Mouse (Mus musculus): ENCODE measurements around the gene Thumpd2. TPM values are rescaled to one million over a fixed set of nuclear protein-coding genes. Genes with fewer than 3 reads are reported as not detected.

Gene Thumpd2
- polyA plus RNA-seq, 1 experiment from 2014 or later: 5.0 TPM

GRCm38 (mm10) chr17:81004454-81004853, 60.4 kb downstream of the Thumpd2 start:
- no peak for TF ChIP-seq CTCF (IDR thresholded peaks at IDR 0.05; ENCODE audit: low read depth)
- H3K4me2 ChIP-seq (replicated peaks; ENCODE audit: low read depth): no peak overlapping the region
- no peak overlapping the region for H3K4me3 ChIP-seq (ENCODE audit: low read depth, low read length)
- no peaks in the 10 kb centered on the region for H3K36me3 ChIP-seq (ENCODE audit: control insufficient read depth, insufficient read depth)
- no peak overlapping the region for H3K9ac ChIP-seq (ENCODE audit: low read depth, low read length)
- H3K9me3 ChIP-seq (ENCODE audit: control insufficient read depth): no peaks in the 10 kb centered on the region
- H3K27me3 ChIP-seq (replicated peaks; ENCODE audit: control insufficient read depth, insufficient read depth, low read length): no peaks in the 10 kb centered on the region
- 66% methylated on average over 11 of the region's 11 CpGs for WGBS
- ATAC-seq: no peak
- no peaks in the 10 kb centered on the region for H3K4me1 ChIP-seq (replicated peaks; ENCODE audit: control insufficient read depth, insufficient read depth, low read length)
- H3K27ac ChIP-seq (ENCODE audit: low read depth, low read length): no peak overlapping the region

- no peaks in the 10 kb centered on the region for H3K36me3 ChIP-seq (ENCODE audit: control insufficient read depth, insufficient read depth)
- peak; percentile 33; the same call in 1 of the 2 replicates for ATAC-seq
- H3K4me2 ChIP-seq (replicated peaks; ENCODE audit: low read depth): no peak overlapping the region
- no peak for TF ChIP-seq CTCF (IDR thresholded peaks at IDR 0.05; ENCODE audit: low read depth)
- WGBS: 32% methylated on average over 5 of the region's 5 CpGs
- no peak overlapping the region for H3K9ac ChIP-seq (ENCODE audit: low read depth, low read length)
- H3K4me1 ChIP-seq (replicated peaks; ENCODE audit: control insufficient read depth, insufficient read depth, low read length): no peaks in the 10 kb centered on the region
- no peak overlapping the region for H3K27ac ChIP-seq (ENCODE audit: low read depth, low read length)
- no peaks in the 10 kb centered on the region for H3K9me3 ChIP-seq (ENCODE audit: control insufficient read depth)
- no peaks in the 10 kb centered on the region for H3K27me3 ChIP-seq (replicated peaks; ENCODE audit: control insufficient read depth, insufficient read depth, low read length)
- no peak overlapping the region for H3K4me3 ChIP-seq (ENCODE audit: low read depth, low read length)
Measured at GRCm38 (mm10) chr17:81002130-81002529, 62.8 kb downstream of the Thumpd2 start.

- H3K9ac ChIP-seq (ENCODE audit: low read depth, low read length): no peak overlapping the region
- WGBS: 96% methylated on average over 4 of the region's 4 CpGs
- H3K27ac ChIP-seq (ENCODE audit: low read depth, low read length): no peak overlapping the region
Measured at GRCm38 (mm10) chr17:81001647-81002046, 63.2 kb downstream of the Thumpd2 start.

GRCm38 (mm10) chr17:81001010-81001409, 63.9 kb downstream of the Thumpd2 start:
- 79% methylated on average over 12 of the region's 12 CpGs for WGBS
- no peak overlapping the region for H3K9ac ChIP-seq (ENCODE audit: low read depth, low read length)
- H3K36me3 ChIP-seq (ENCODE audit: control insufficient read depth, insufficient read depth): no peaks in the 10 kb centered on the region
- H3K4me2 ChIP-seq (replicated peaks; ENCODE audit: low read depth): no peak overlapping the region
- no peak for ATAC-seq
- H3K9me3 ChIP-seq (ENCODE audit: control insufficient read depth): no peaks in the 10 kb centered on the region
- no peak overlapping the region for H3K4me3 ChIP-seq (ENCODE audit: low read depth, low read length)
- H3K4me1 ChIP-seq (replicated peaks; ENCODE audit: control insufficient read depth, insufficient read depth, low read length): no peaks in the 10 kb centered on the region
- H3K27ac ChIP-seq (ENCODE audit: low read depth, low read length): no peak overlapping the region
- H3K27me3 ChIP-seq (replicated peaks; ENCODE audit: control insufficient read depth, insufficient read depth, low read length): no peaks in the 10 kb centered on the region
- no peak for TF ChIP-seq CTCF (IDR thresholded peaks at IDR 0.05; ENCODE audit: low read depth)

More at GRCm38 (mm10) chr17:81001647-81002046, 63.2 kb downstream of the Thumpd2 start:
- no peak for ATAC-seq
- Histone ChIP-seq H3K27me3 (replicated peaks; ENCODE audit: control insufficient read depth, insufficient read depth, low read length) (no peaks in the 10 kb centered on the region), H3K4me1 (replicated peaks; ENCODE audit: control insufficient read depth, insufficient read depth, low read length) (no peaks in the 10 kb centered on the region), H3K4me2 (replicated peaks; ENCODE audit: low read depth) (no peak overlapping the region), H3K36me3 (ENCODE audit: control insufficient read depth, insufficient read depth) (no peaks in the 10 kb centered on the region), H3K9me3 (ENCODE audit: control insufficient read depth) (no peaks in the 10 kb centered on the region), H3K4me3 (ENCODE audit: low read depth, low read length) (no peak overlapping the region)
- no peak for TF ChIP-seq CTCF (IDR thresholded peaks at IDR 0.05; ENCODE audit: low read depth)

GRCm38 (mm10) chr17:80998958-80999357, 65.9 kb downstream of the Thumpd2 start:
- H3K4me1 ChIP-seq (replicated peaks; ENCODE audit: control insufficient read depth, insufficient read depth, low read length): no peaks in the 10 kb centered on the region
- H3K27me3 ChIP-seq (replicated peaks; ENCODE audit: control insufficient read depth, insufficient read depth, low read length): no peaks in the 10 kb centered on the region
- H3K4me3 ChIP-seq (ENCODE audit: low read depth, low read length): no peak overlapping the region
- no peak for TF ChIP-seq CTCF (IDR thresholded peaks at IDR 0.05; ENCODE audit: low read depth)
- H3K9me3 ChIP-seq (ENCODE audit: control insufficient read depth): no peaks in the 10 kb centered on the region
- no peak overlapping the region for H3K27ac ChIP-seq (ENCODE audit: low read depth, low read length)
- WGBS: 72% methylated on average over 6 of the region's 6 CpGs
- H3K36me3 ChIP-seq (ENCODE audit: control insufficient read depth, insufficient read depth): no peaks in the 10 kb centered on the region
- no peak for ATAC-seq
- no peak overlapping the region for H3K4me2 ChIP-seq (replicated peaks; ENCODE audit: low read depth)
- H3K9ac ChIP-seq (ENCODE audit: low read depth, low read length): no peak overlapping the region

- no peaks in the 10 kb centered on the region for H3K4me1 ChIP-seq (replicated peaks; ENCODE audit: control insufficient read depth, insufficient read depth, low read length)
- no peak for ATAC-seq
- H3K9ac ChIP-seq (ENCODE audit: low read depth, low read length): no peak overlapping the region
- no peaks in the 10 kb centered on the region for H3K27me3 ChIP-seq (replicated peaks; ENCODE audit: control insufficient read depth, insufficient read depth, low read length)
- no peaks in the 10 kb centered on the region for H3K36me3 ChIP-seq (ENCODE audit: control insufficient read depth, insufficient read depth)
- H3K4me2 ChIP-seq (replicated peaks; ENCODE audit: low read depth): no peak overlapping the region
- H3K9me3 ChIP-seq (ENCODE audit: control insufficient read depth): no peaks in the 10 kb centered on the region
- no peak for TF ChIP-seq CTCF (IDR thresholded peaks at IDR 0.05; ENCODE audit: low read depth)
- H3K27ac ChIP-seq (ENCODE audit: low read depth, low read length): no peak overlapping the region
- 52% methylated on average over 2 of the region's 2 CpGs for WGBS
- no peak overlapping the region for H3K4me3 ChIP-seq (ENCODE audit: low read depth, low read length)
Measured at GRCm38 (mm10) chr17:80997226-80997625, 67.7 kb downstream of the Thumpd2 start.
